Mouse (Mus musculus) embryonic facial prominence, embryonic 10.5 days (tissue): ENCODE data around the gene Dzip1. TPM values are rescaled to one million over a fixed set of nuclear protein-coding genes. Genes with fewer than 3 reads are reported as not detected.

ENCODE experiments used
- DNase-seq: peaks from one replicate; pipeline ENCODE4 v3.0.0-alpha.2; 2017; ENCODE audit warnings: low spot score
- H3K27ac ChIP-seq: fragments of 300-500 bp; sonication (generic); replicated peaks from 2 replicates; pipeline ENCODE4 v1.5.1; 2016; ENCODE audit warnings: mild to moderate bottlenecking
- H3K27me3 ChIP-seq: fragments of 300-500 bp; sonication (generic); replicated peaks from 2 replicates; pipeline ENCODE4 v1.6.1; 2016; ENCODE audit warnings: low read depth, mild to moderate bottlenecking; ENCODE audit not compliant: poor library complexity, severe bottlenecking
- H3K36me3 ChIP-seq: fragments of 300-500 bp; sonication (generic); replicated peaks from 2 replicates; pipeline ENCODE4 v1.6.1; 2016; ENCODE audit warnings: mild to moderate bottlenecking, moderate library complexity
- H3K4me1 ChIP-seq: fragments of 300-500 bp; sonication (generic); 2 replicates; pipeline ENCODE4 v1.6.1; 2016
- H3K4me3 ChIP-seq: fragments of 300-500 bp; sonication (generic); 2 replicates; pipeline ENCODE4 v1.5.1; 2016; ENCODE audit warnings: mild to moderate bottlenecking, moderate library complexity
- H3K9me3 ChIP-seq: fragments of 300-500 bp; sonication (generic); 2 replicates; pipeline ENCODE4 v1.6.1; 2016; ENCODE audit warnings: mild to moderate bottlenecking
- WGBS: fragments of 180-500 bp; shearing (Covaris S2); methylation state at CpG from one replicate; pipeline ENCODE4 v1.1.7; 2016; 5-methylcytosine and 5-hydroxymethylcytosine counted together
- polyA plus RNA-seq: library from polyadenylated mRNA; unstranded; fragments of >200 nt; fragmentation: Nextera tagmentation; extraction: Ambion mirVana; gene quantifications from 2 replicates; pipeline ENCODE4 v1.2.1, GENCODE M21; 2016

Dzip1 gene
- polyA plus RNA-seq, 1 experiment from 2014 or later: 25.5 TPM

DNA sequence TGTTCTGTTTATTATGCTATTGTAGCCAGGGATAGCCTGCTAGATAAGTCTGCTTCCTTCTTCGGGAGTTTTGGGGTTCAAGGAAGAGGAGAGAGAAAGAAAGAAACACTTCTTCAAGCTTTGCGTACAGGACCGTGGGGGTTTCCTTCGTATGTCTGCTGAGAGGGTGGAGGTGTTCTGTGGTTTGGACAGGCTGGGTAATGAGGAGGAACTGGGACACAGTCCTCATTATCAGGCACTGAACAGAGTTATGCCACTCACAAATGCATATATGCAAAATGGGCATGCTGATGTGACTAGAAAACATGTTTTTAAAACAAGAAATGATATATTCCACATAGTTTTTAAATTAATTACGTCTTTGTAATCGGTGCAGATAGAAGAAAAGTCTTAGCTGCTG lies 68.7 kb downstream of the Dzip1 start:
- Histone ChIP-seq H3K9me3 (no peaks in the 10 kb centered on the region), H3K27me3 (peaks cover 55% of the 10 kb centered on the region), H3K4me3 (no peak overlapping the region), H3K4me1 (peaks cover 33% of the 10 kb centered on the region), H3K27ac (no peak overlapping the region), H3K36me3 (no peaks in the 10 kb centered on the region)
- 85% methylated on average over 6 of the region's 6 CpGs for WGBS
- no peak for DNase-seq

DNA sequence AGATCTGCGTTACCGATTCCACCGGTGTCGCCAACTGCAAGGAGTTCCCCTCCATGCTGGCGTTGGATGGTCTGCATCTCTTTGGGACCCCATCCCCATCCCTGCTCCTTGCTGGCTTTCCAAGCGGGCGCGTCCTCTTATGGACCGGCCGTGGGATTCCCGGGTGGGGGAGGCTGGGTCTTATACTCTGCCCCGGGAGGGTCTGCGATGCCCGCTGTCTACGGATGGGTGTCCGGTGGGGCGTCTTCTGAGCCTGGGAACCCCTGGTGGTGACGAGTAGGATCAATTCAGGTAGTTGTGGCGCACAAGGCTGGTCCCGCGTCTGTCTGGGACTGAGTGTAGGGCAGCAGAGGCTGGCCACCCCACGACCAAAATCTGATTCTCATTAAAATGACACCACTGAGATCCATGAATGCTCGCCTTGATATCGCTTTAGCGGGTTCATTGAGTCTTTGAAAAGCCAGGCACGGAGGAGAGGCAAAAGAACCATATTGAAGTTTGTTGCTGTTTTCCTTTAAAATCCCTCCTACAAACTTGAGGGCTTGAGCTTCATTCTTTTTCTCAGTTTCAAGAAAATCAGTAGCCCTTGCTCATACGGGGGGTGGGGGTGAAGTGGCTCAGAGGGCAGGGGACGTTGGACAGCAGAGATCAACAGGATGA lies 70.0 kb downstream of the Dzip1 start:
- under 1% methylated on average over 28 of the region's 28 CpGs for WGBS
- Histone ChIP-seq H3K27me3 (peaks cover 55% of the 10 kb centered on the region), H3K27ac (peak overlapping the region; percentile 77), H3K4me1 (peaks cover 33% of the 10 kb centered on the region), H3K9me3 (no peaks in the 10 kb centered on the region), H3K4me3 (peak overlapping the region; percentile 73), H3K36me3 (no peaks in the 10 kb centered on the region)
- DNase-seq: peak; percentile 62

DNA sequence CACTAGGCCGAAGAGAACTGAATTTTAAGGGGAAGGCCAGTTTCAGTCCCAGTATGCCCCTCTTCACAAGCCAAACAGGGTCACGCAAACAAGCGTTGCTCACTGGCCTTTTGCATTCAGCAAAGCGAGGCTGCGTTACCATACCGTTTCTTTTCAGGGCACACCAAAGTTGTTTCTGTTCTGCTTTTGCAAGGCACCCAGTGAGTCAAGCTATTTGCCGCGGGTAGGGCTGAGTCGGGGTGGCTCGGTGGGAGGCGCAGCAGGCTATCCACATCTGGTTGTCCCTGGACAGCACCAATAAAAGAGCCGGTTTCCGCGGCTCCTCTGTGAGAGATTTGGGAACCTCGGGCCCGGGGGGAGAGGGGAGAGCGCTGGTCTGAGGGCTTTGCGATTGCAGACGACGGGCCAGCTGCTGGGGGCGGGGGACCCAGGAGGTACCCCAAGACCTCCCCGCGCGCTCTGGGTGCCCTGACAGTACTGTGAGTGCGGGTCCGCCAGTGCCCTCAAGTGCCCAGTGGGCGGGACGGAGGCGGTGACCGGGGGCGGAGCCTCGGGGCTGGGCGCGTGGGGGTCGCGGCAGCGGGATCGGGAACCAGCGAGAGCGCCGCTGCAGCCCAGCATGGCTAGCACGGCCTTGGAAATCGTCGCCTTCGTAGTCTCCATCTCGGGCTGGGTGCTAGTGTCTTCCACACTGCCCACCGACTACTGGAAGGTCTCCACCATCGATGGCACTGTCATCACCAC lies 70.7 kb downstream of the Dzip1 start:
- Histone ChIP-seq H3K36me3 (no peaks in the 10 kb centered on the region), H3K9me3 (no peaks in the 10 kb centered on the region), H3K4me1 (peaks cover 33% of the 10 kb centered on the region), H3K27ac (peak overlapping the region; percentile 77), H3K4me3 (peak overlapping the region; percentile 73), H3K27me3 (peaks cover 55% of the 10 kb centered on the region)
- peak; percentile 86 for DNase-seq
- under 1% methylated on average over 48 of the region's 48 CpGs for WGBS

DNA sequence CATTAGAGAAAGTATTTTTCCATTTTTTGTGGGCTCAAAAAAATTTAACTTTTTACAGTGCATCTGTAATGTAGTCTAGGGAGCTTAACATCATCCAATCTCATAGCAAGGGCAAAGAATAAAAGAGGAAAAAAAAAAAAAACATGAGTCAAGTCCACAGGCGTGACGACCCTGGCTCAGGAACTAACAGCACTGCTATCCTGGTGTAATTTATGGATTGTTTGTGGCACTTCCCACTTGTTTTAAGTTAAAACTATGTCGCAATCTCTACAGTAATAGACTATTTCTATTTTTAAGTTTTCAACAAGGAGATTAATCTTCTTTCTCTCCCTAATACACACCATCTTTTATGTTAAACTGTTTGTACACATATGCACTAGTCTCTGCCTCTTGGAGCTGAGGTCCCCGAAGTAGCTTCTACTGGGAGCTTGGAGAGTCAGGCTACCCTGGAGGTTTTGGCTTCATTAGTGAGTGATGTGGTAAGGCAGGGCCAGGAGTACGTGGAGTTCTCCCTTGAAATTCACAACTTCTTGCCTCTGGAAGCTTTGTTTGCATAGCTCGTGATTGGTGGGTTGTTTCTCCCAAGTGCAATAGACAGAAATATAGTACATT lies 73.7 kb downstream of the Dzip1 start:
- no peaks in the 10 kb centered on the region for H3K36me3 ChIP-seq
- no peak overlapping the region for H3K27ac ChIP-seq
- WGBS: 79% methylated on average over 6 of the region's 6 CpGs
- H3K27me3 ChIP-seq: peaks cover 40% of the 10 kb centered on the region
- H3K4me3 ChIP-seq: no peak overlapping the region
- DNase-seq: no peak
- H3K9me3 ChIP-seq: no peaks in the 10 kb centered on the region
- H3K4me1 ChIP-seq: peaks cover 26% of the 10 kb centered on the region

DNA sequence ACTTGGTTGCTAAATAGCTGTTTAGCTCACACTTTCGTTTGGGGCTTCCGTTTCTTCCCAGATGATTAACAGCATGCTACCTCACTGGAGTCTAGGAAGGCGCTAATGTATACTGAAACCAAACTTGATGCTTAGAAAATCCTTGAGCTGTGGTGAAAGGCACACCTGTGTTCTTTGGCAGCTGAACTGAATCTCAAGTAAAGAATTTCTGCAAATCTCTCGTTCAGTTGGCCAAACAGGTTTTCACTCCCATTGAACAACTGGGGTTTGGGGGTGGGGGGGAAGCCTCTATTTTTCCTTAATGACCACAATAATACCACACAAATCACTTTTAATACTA lies 74.6 kb downstream of the Dzip1 start:
- Histone ChIP-seq H3K4me1 (peaks cover 26% of the 10 kb centered on the region), H3K27ac (no peak overlapping the region), H3K4me3 (no peak overlapping the region), H3K9me3 (no peaks in the 10 kb centered on the region), H3K36me3 (no peaks in the 10 kb centered on the region), H3K27me3 (peaks cover 33% of the 10 kb centered on the region)
- WGBS: 67% methylated on average over 4 of the region's 4 CpGs
- DNase-seq: no peak

DNA sequence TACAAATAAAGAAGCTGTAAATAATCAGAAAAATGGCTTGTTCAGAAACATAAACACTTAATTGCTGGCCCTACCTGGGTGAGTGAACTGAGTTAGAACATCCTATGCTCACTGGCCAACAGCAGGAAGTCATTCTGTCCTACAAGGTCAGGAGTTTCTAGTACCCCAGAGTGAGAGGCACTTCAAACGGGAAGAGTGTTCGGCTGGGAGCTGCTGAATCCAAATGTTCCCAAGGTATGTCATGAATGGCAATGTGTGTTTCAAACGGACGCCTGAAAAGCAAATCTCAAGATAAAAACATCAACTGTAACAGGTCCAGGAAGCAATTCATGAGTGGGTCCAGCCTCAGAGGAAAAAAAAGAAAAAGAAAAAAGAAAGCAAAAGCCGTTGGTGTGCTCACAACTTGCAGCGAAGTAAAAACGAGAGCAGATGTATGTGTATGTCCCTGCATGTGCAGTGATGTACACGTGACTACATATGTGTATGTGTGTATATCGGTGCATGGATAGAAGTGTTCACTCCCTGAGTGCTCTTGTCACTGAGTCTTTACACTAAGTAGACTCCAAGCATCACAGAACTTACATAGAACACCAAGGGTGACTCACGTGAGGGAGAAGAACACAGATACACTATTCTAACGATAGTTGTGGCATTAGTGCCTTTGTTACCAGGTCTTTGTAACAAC lies 75.1 kb downstream of the Dzip1 start:
- Histone ChIP-seq H3K27me3 (peaks cover 29% of the 10 kb centered on the region), H3K9me3 (no peaks in the 10 kb centered on the region), H3K36me3 (no peaks in the 10 kb centered on the region), H3K4me3 (no peak overlapping the region), H3K4me1 (peaks cover 22% of the 10 kb centered on the region), H3K27ac (no peak overlapping the region)
- no peak for DNase-seq
- 82% methylated on average over 11 of the region's 11 CpGs for WGBS

DNA sequence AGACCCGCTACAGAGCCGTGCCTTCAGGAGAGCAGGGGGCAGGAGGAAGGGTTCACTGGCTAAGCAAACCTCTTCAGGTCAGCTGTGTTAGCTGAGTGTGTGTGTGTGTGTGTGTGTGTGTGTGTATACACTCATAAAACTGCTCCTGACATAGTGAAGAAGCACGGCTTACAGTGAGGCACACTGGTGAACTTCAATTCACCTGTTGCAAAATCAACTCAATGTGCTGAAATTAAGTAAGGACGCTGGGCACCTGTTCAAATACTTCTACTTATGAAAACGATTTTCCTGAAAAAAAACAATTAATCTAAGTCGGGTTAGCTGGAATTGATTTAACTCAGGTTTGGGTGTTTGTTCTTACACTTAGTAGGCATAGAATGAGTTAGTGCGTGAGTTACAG lies 77.1 kb downstream of the Dzip1 start:
- Histone ChIP-seq H3K9me3 (no peaks in the 10 kb centered on the region), H3K4me3 (no peak overlapping the region), H3K27ac (no peak overlapping the region), H3K27me3 (peaks cover 9% of the 10 kb centered on the region), H3K4me1 (peaks cover 2% of the 10 kb centered on the region; the same call in 1 of the 2 replicates), H3K36me3 (no peaks in the 10 kb centered on the region)
- no peak for DNase-seq
- WGBS: 84% methylated on average over 7 of the region's 7 CpGs

DNA sequence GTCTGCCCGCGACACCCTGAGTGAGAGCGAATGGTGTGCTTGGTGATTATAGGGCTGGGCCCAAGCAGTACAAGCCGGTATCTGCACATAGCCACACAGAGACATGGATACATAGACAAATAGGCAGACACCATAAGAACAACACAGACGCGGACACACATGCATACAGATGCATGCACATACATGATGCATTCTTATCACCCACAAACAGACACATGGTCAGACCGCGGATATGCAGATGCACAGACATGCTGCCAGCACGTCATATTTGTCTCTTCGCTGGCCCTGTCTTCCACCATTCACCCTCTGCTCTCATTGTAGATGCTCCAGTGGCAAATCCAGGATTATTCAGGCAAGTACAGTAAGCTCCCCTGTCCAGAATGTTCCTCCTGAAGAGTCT lies 78.4 kb downstream of the Dzip1 start:
- WGBS: 95% methylated on average over 10 of the region's 10 CpGs
- Histone ChIP-seq H3K36me3 (no peaks in the 10 kb centered on the region), H3K4me3 (no peak overlapping the region), H3K9me3 (no peaks in the 10 kb centered on the region), H3K27ac (no peak overlapping the region), H3K4me1 (no peaks in the 10 kb centered on the region), H3K27me3 (no peaks in the 10 kb centered on the region)
- DNase-seq: no peak

DNA sequence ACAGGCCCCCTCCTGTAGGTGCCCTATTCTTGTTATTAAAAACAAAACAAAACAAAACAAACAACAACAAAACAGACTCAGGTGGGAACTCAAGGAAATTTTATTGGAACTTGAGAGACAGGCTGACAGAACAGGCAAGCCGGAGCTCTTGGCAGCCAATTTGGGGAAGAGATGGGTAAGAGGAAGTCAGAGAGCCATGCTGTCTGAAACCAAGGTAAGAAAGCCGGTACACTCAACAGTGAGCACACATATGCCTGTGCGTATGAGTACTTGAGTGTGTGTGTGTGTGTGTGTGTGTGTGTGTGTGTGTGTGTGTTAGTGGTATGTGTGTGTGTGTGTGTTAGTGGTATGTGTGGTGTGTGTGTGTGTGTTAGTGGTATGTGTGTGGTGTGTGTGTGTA lies 82.9 kb downstream of the Dzip1 start:
- DNase-seq: no peak
- 87% methylated on average over 3 of the region's 3 CpGs for WGBS
- Histone ChIP-seq H3K4me1 (no peaks in the 10 kb centered on the region), H3K27ac (no peak overlapping the region), H3K36me3 (no peaks in the 10 kb centered on the region), H3K9me3 (no peaks in the 10 kb centered on the region), H3K4me3 (no peak overlapping the region), H3K27me3 (no peaks in the 10 kb centered on the region)

DNA sequence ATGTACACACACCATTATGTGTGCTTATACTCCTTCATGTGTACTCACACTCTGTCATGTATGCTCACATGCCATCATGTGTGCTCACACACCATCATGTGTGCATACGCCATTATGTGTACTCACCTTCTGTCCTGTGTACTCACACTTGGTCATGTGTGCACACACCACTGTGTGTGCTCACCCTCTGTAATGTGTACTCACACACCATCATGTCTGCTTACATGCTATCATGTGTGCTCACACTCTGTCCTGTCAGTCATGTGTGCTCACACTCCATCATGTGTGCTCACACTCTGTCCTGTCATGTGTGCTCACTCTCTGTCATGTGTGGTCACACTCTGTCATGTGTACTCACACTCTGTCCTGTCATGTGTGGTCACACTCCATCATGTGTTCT lies 85.2 kb downstream of the Dzip1 start:
- Histone ChIP-seq H3K27ac (no peak overlapping the region), H3K36me3 (no peaks in the 10 kb centered on the region), H3K4me3 (no peak overlapping the region), H3K4me1 (no peaks in the 10 kb centered on the region), H3K27me3 (no peaks in the 10 kb centered on the region; the same call in 1 of the 2 replicates), H3K9me3 (no peaks in the 10 kb centered on the region)
- WGBS: 95% methylated on average over 1 of the region's 1 CpGs
- no peak for DNase-seq

DNA sequence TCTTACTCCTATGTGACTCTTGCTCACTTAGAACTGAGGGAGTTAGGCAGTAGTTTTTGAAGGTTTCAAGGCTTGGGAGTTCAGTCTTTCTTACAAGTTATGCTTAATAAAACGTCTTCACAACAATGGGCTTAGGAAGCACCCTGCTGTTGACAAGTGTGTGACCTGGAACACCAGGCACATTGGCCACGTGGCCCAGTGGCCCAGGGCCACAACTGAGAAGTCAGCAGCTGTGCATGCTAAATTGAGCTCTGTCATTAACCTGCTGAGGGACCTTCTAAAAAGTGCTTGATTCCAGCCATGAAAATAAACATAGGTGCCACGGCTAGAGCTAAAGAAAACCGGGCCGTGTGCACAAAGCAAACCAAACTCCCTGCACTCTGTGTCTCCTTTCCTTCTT lies 85.8 kb downstream of the Dzip1 start:
- H3K27ac ChIP-seq: no peak overlapping the region
- no peaks in the 10 kb centered on the region for H3K36me3 ChIP-seq
- 56% methylated on average over 5 of the region's 5 CpGs for WGBS
- no peaks in the 10 kb centered on the region; the same call in 1 of the 2 replicates for H3K27me3 ChIP-seq
- DNase-seq: no peak
- peaks cover 5% of the 10 kb centered on the region for H3K4me1 ChIP-seq
- no peak overlapping the region for H3K4me3 ChIP-seq
- H3K9me3 ChIP-seq: no peaks in the 10 kb centered on the region

DNA sequence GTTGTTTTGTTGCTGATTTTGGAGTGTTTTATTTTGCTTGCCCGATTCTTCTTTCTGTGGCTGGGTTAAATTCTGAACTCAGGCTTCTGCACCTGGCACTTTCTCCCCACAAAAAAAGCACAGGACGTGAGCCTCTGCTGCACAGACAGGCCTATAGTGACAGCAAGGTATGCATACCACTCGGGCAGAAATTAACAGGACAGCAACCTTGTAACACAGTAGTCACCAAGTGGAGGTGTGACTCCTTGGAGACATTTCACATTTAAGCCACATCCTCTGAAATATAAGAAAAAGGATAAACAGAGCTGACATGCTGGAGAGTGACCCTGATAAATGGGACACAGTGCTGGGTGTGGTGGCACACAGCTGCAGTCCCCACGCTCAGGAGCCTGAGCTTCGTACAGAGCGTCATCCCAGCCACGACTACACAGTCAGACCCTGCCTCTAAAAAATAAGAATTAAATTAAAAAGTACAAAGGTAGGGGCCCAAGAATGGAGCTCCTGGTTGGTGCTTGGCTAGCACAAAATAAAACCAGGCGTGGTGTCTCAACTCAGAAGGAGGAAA lies 86.6 kb downstream of the Dzip1 start:
- H3K4me3 ChIP-seq: no peak overlapping the region
- no peaks in the 10 kb centered on the region for H3K36me3 ChIP-seq
- WGBS: 79% methylated on average over 8 of the region's 8 CpGs
- H3K9me3 ChIP-seq: no peaks in the 10 kb centered on the region
- no peaks in the 10 kb centered on the region; the same call in 1 of the 2 replicates for H3K27me3 ChIP-seq
- peaks cover 11% of the 10 kb centered on the region for H3K4me1 ChIP-seq
- H3K27ac ChIP-seq: no peak overlapping the region
- DNase-seq: no peak
